Mouse (Mus musculus): Measurements from ENCODE around the gene Emilin3. TPM values are rescaled to one million over a fixed set of nuclear protein-coding genes. Genes with fewer than 3 reads are reported as not detected.

Gene Emilin3
- polyA plus RNA-seq, 1 experiment from 2014 or later: 8.6 TPM

DNA sequence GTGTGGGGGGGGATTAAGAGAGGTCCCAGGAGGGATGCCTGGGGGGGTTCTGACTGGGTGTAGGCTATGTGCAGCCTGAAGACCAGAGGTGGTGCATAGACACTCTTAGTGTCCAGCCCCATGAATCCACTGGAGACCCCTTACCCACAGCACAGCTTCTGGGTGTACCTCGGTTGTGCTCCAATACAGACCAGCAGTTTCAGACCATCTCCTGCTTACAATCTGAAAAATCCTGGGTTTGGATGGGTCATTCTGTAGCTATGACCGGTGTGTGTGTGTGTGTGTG is 6.7 kb upstream of the Emilin3 start:
- no peak for TF ChIP-seq CTCF (IDR thresholded peaks at IDR 0.05; ENCODE audit: low read depth)
- WGBS: 65% methylated on average over 2 of the region's 2 CpGs
- Histone ChIP-seq H3K36me3 (ENCODE audit: control insufficient read depth, insufficient read depth) (no peaks in the 10 kb centered on the region), H3K9ac (ENCODE audit: low read depth, low read length) (no peak overlapping the region), H3K4me3 (ENCODE audit: low read depth, low read length) (no peak overlapping the region), H3K4me1 (replicated peaks; ENCODE audit: control insufficient read depth, insufficient read depth, low read length) (no peaks in the 10 kb centered on the region), H3K4me2 (replicated peaks; ENCODE audit: low read depth) (no peak overlapping the region), H3K27me3 (replicated peaks; ENCODE audit: control insufficient read depth, insufficient read depth, low read length) (no peaks in the 10 kb centered on the region), H3K9me3 (ENCODE audit: control insufficient read depth) (no peaks in the 10 kb centered on the region), H3K27ac (ENCODE audit: low read depth, low read length) (no peak overlapping the region)
- ATAC-seq: no peak

- TF ChIP-seq CTCF (IDR thresholded peaks at IDR 0.05; ENCODE audit: low read depth): no peak
- H3K4me2 ChIP-seq (replicated peaks; ENCODE audit: low read depth): no peak overlapping the region
- no peak for ATAC-seq
- H3K27ac ChIP-seq (ENCODE audit: low read depth, low read length): no peak overlapping the region
- H3K4me3 ChIP-seq (ENCODE audit: low read depth, low read length): no peak overlapping the region
- H3K36me3 ChIP-seq (ENCODE audit: control insufficient read depth, insufficient read depth): no peaks in the 10 kb centered on the region
- WGBS: 65% methylated on average over 8 of the region's 8 CpGs
- no peaks in the 10 kb centered on the region for H3K9me3 ChIP-seq (ENCODE audit: control insufficient read depth)
- H3K27me3 ChIP-seq (replicated peaks; ENCODE audit: control insufficient read depth, insufficient read depth, low read length): no peaks in the 10 kb centered on the region
- H3K9ac ChIP-seq (ENCODE audit: low read depth, low read length): no peak overlapping the region
- H3K4me1 ChIP-seq (replicated peaks; ENCODE audit: control insufficient read depth, insufficient read depth, low read length): no peaks in the 10 kb centered on the region
These were observed 6.2 kb upstream of the Emilin3 start for GRCm38 (mm10) chr2:160918154-160918929.

DNA sequence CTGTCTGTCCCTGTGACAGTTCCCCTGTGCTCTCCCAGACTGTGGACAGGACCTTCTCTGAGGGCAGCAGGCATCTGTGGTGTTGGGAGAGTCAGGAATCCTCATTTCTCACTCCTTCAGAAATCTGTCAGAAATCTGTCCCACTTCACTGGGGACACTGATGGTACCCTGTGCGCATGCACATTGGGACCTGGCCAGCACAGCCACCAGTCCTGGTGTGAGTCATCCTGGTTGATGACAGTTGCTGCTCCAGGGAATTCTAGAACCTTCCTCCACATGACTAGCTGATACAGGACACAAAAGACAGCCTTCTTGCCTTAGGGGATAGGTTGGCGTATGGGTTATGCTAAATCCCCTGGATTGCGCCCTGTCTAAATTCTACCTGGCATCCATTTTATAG is 5.2 kb upstream of the Emilin3 start:
- peaks cover 1% of the 10 kb centered on the region for H3K27me3 ChIP-seq (replicated peaks; ENCODE audit: control insufficient read depth, insufficient read depth, low read length)
- TF ChIP-seq CTCF (IDR thresholded peaks at IDR 0.05; ENCODE audit: low read depth): no peak
- 94% methylated on average over 3 of the region's 3 CpGs for WGBS
- no peak overlapping the region for H3K9ac ChIP-seq (ENCODE audit: low read depth, low read length)
- H3K9me3 ChIP-seq (ENCODE audit: control insufficient read depth): no peaks in the 10 kb centered on the region
- no peak overlapping the region for H3K4me2 ChIP-seq (replicated peaks; ENCODE audit: low read depth)
- no peaks in the 10 kb centered on the region for H3K36me3 ChIP-seq (ENCODE audit: control insufficient read depth, insufficient read depth)
- no peak overlapping the region for H3K4me3 ChIP-seq (ENCODE audit: low read depth, low read length)
- ATAC-seq: no peak
- no peak overlapping the region for H3K27ac ChIP-seq (ENCODE audit: low read depth, low read length)
- H3K4me1 ChIP-seq (replicated peaks; ENCODE audit: control insufficient read depth, insufficient read depth, low read length): no peaks in the 10 kb centered on the region

DNA sequence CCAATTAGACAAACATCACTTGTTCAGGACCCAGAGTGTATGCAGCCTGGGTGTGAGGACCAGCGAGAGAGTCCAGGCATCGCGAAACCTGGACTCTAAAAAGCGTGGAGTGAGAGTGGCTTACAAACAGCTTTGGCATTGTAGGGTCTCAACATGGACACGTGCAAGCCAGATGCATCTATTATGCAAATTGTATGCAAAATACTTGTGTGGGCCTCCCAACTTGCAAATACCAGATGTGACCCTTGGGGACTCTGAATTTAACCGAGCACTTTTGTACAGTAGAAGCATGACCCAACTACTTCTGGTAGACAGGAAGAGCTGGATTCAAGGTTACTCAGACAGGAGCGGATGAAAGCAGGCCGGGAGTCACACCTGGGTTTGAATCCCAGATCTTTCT is 4.6 kb upstream of the Emilin3 start:
- 85% methylated on average over 8 of the region's 8 CpGs for WGBS
- TF ChIP-seq CTCF (IDR thresholded peaks at IDR 0.05; ENCODE audit: low read depth): no peak
- Histone ChIP-seq H3K4me1 (replicated peaks; ENCODE audit: control insufficient read depth, insufficient read depth, low read length) (no peaks in the 10 kb centered on the region), H3K36me3 (ENCODE audit: control insufficient read depth, insufficient read depth) (no peaks in the 10 kb centered on the region), H3K9ac (ENCODE audit: low read depth, low read length) (no peak overlapping the region), H3K4me3 (ENCODE audit: low read depth, low read length) (no peak overlapping the region), H3K4me2 (replicated peaks; ENCODE audit: low read depth) (no peak overlapping the region), H3K9me3 (ENCODE audit: control insufficient read depth) (no peaks in the 10 kb centered on the region), H3K27me3 (replicated peaks; ENCODE audit: control insufficient read depth, insufficient read depth, low read length) (peaks cover 7% of the 10 kb centered on the region), H3K27ac (ENCODE audit: low read depth, low read length) (no peak overlapping the region)
- no peak for ATAC-seq

DNA sequence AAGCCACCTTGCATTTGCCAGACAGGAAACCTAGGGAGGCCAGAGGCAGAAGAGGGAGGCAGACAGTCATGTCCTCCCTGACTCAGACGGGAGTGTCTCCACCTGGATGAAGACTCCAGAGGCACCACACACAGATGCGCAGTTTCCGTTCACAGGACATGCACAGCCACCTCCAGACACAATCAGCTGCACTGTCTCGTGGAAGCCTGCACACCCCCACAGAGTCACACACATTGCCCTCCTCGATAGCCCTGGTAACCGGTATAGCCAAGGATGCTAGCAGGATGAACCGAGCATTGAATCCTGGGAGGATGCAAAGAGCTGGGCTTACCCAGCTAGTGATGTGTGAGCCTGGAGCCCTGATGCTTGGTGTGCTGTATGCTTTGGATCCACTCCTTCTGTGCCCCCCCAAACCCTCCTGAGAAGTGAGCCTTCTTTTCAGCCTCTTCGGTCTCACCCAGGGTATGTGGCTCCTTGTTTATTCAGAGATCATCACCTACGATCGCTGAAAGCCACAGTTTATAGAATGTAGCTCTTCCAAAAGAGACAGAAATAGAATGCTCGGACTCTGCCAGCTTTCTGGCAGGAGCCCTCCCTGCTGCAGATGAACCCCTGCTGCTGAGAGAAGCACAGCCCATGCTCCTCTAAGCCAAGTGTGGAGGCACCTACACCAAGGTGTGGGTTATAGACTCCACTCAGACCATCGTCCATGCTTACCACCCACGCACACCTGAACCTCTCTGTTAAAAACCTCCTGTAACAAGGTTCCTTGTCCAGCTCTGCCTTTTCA is 3.9 kb upstream of the Emilin3 start:
- H3K4me2 ChIP-seq (replicated peaks; ENCODE audit: low read depth): no peak overlapping the region
- no peak for ATAC-seq
- no peak overlapping the region for H3K27ac ChIP-seq (ENCODE audit: low read depth, low read length)
- TF ChIP-seq CTCF (IDR thresholded peaks at IDR 0.05; ENCODE audit: low read depth): no peak
- no peak overlapping the region for H3K4me3 ChIP-seq (ENCODE audit: low read depth, low read length)
- peaks cover 14% of the 10 kb centered on the region for H3K27me3 ChIP-seq (replicated peaks; ENCODE audit: control insufficient read depth, insufficient read depth, low read length)
- no peaks in the 10 kb centered on the region for H3K4me1 ChIP-seq (replicated peaks; ENCODE audit: control insufficient read depth, insufficient read depth, low read length)
- H3K9me3 ChIP-seq (ENCODE audit: control insufficient read depth): no peaks in the 10 kb centered on the region
- H3K9ac ChIP-seq (ENCODE audit: low read depth, low read length): no peak overlapping the region
- H3K36me3 ChIP-seq (ENCODE audit: control insufficient read depth, insufficient read depth): no peaks in the 10 kb centered on the region
- 65% methylated on average over 13 of the region's 13 CpGs for WGBS

GRCm38 (mm10) chr2:160914656-160915055 is 2.5 kb upstream of the Emilin3 start:
- WGBS: 66% methylated on average over 9 of the region's 9 CpGs
- H3K4me1 ChIP-seq (replicated peaks; ENCODE audit: control insufficient read depth, insufficient read depth, low read length): no peaks in the 10 kb centered on the region
- no peak overlapping the region for H3K9ac ChIP-seq (ENCODE audit: low read depth, low read length)
- no peak for ATAC-seq
- H3K4me2 ChIP-seq (replicated peaks; ENCODE audit: low read depth): no peak overlapping the region
- H3K27me3 ChIP-seq (replicated peaks; ENCODE audit: control insufficient read depth, insufficient read depth, low read length): peaks cover 16% of the 10 kb centered on the region
- no peaks in the 10 kb centered on the region for H3K9me3 ChIP-seq (ENCODE audit: control insufficient read depth)
- TF ChIP-seq CTCF (IDR thresholded peaks at IDR 0.05; ENCODE audit: low read depth): no peak
- no peak overlapping the region for H3K4me3 ChIP-seq (ENCODE audit: low read depth, low read length)
- H3K27ac ChIP-seq (ENCODE audit: low read depth, low read length): no peak overlapping the region
- H3K36me3 ChIP-seq (ENCODE audit: control insufficient read depth, insufficient read depth): no peaks in the 10 kb centered on the region

Measured in intestine, postnatal 0 days (tissue).